Mouse (Mus musculus) lung, adult 2 months (tissue): Measurements from ENCODE around the gene Lipa. TPM values are rescaled to one million over a fixed set of nuclear protein-coding genes. Genes with fewer than 3 reads are reported as not detected.
A peak's percentile ranks its signal among the peaks of the same experiment; 100 is the strongest.

ENCODE experiments used
- DNase-seq: peaks from one replicate; pipeline ENCODE4 v3.0.0; 2022
- H3K4me1 ChIP-seq: fragments of 200-500 bp; 2 replicates; pipeline ENCODE4 v1.6.1; 2011; ENCODE audit warnings: low read length; ENCODE audit not compliant: control insufficient read depth, insufficient read depth
- H3K4me3 ChIP-seq: fragments of 200-500 bp; replicated peaks from 2 replicates; pipeline ENCODE3; 2011; ENCODE audit warnings: low read depth, mild to moderate bottlenecking, control low read depth, low read length; ENCODE audit errors: extremely low read depth
- CTCF ChIP-seq: fragments of 200-500 bp; IDR thresholded peaks from 2 replicates; pipeline ENCODE4 v1.5.1; 2011; ENCODE audit warnings: mild to moderate bottlenecking, low read length, control low read depth; ENCODE audit not compliant: insufficient read depth
- POLR2A ChIP-seq: fragments of 200-500 bp; IDR thresholded peaks from 2 replicates; pipeline ENCODE4 v1.6.1; 2011; ENCODE audit warnings: low read depth, mild to moderate bottlenecking, control low read depth, low read length, borderline replicate concordance; ENCODE audit errors: extremely low read depth
- WGBS: fragments of 180-500 bp; shearing (Covaris S2); methylation state at CpG from one replicate; pipeline ENCODE4 v1.1.7; 2018; 5-methylcytosine and 5-hydroxymethylcytosine counted together
- polyA plus RNA-seq: library from polyadenylated mRNA; depleted of rRNA; stranded (reverse); fragments of >200 nt; gene quantifications from 2 replicates; pipeline ENCODE4 v1.2.3, GENCODE M21; 2012; rRNA removed

Gene Lipa
- polyA plus RNA-seq, 1 experiment: 47.2 TPM

- Histone ChIP-seq H3K4me3 (peak overlapping the region; percentile 23), H3K4me1 (peaks cover 11% of the 10 kb centered on the region)
- no peak for DNase-seq
- WGBS: 35% methylated on average over 4 of the region's 4 CpGs
- TF ChIP-seq POLR2A (no peak), CTCF (no peak)
Measured at GRCm38 (mm10) chr19:34445410-34446012, 81.8 kb downstream of the Lipa start.

GRCm38 (mm10) chr19:34444785-34445184, 82.5 kb downstream of the Lipa start:
- DNase-seq: no peak
- WGBS: 42% methylated on average over 3 of the region's 3 CpGs
- Histone ChIP-seq H3K4me3 (no peak overlapping the region), H3K4me1 (peaks cover 11% of the 10 kb centered on the region)
- no peak for TF ChIP-seq CTCF
- TF ChIP-seq POLR2A: no peak

Other genes with a start within 250 kb of the Lipa start
- gene Fas, start 236.8 kb downstream of the Lipa start, polyA plus RNA-seq: 9.2 and 10.0 TPM in 2 replicates
- 22.9 and 32.8 TPM in 2 replicates for gene Ch25h, start 52.3 kb downstream of the Lipa start, polyA plus RNA-seq
- 3.8 and 6.3 TPM in 2 replicates for gene Ifit2, start 23.2 kb upstream of the Lipa start, polyA plus RNA-seq
- gene Ifit3, start 56.1 kb upstream of the Lipa start, polyA plus RNA-seq: 7.2 and 14.0 TPM in 2 replicates
- gene Ifit1bl1, start 74.5 kb upstream of the Lipa start, polyA plus RNA-seq: 0.78 and 1.1 TPM in 2 replicates
- gene Ifit3b, start 80.5 kb upstream of the Lipa start, polyA plus RNA-seq: 2.1 and 4.5 TPM in 2 replicates
- 0.25 and 0.30 TPM in 2 replicates for gene Ifit1bl2, start 113.3 kb upstream of the Lipa start, polyA plus RNA-seq
- 3.5 and 5.0 TPM in 2 replicates for gene Ifit1, start 113.4 kb upstream of the Lipa start, polyA plus RNA-seq
- gene Slc16a12, start 219.8 kb upstream of the Lipa start, polyA plus RNA-seq: 2.9 and 3.8 TPM in 2 replicates